Mouse (Mus musculus) bone marrow macrophage, adult 2 months (primary cell): Measurements from ENCODE around the gene Mpdu1. TPM values are rescaled to one million over a fixed set of nuclear protein-coding genes. Genes with fewer than 3 reads are reported as not detected.

ENCODE experiments used
- H3K27ac ChIP-seq: 2 replicates; pipeline ENCODE4 v1.5.1; 2012; ENCODE audit warnings: low read depth, low read length; ENCODE audit not compliant: insufficient read depth
- H3K4me1 ChIP-seq: 2 replicates; pipeline ENCODE4 v1.6.1; 2012; ENCODE audit warnings: low read length; ENCODE audit not compliant: control insufficient read depth, insufficient read depth
- H3K4me3 ChIP-seq: 2 replicates; pipeline ENCODE4 v1.5.1; 2012; ENCODE audit warnings: mild to moderate bottlenecking, low read length, moderate library complexity; ENCODE audit not compliant: insufficient read depth
- CTCF ChIP-seq: IDR thresholded peaks from 2 replicates; pipeline ENCODE4 v1.5.1; 2012; ENCODE audit warnings: low read depth, mild to moderate bottlenecking, low read length, moderate library complexity
- POLR2A ChIP-seq: IDR thresholded peaks from 2 replicates; pipeline ENCODE4 v1.6.1; 2012; ENCODE audit warnings: mild to moderate bottlenecking, low read depth, low read length, borderline replicate concordance
- polyA plus RNA-seq: library from polyadenylated mRNA; stranded (reverse); fragments of >200 nt; gene quantifications from 2 replicates; pipeline ENCODE4 v1.2.4, GENCODE M21; 2012; ENCODE audit not compliant: missing spikeins, insufficient read depth, insufficient read length

The Mpdu1 gene
- polyA plus RNA-seq, 1 experiment = 68.9 TPM

DNA sequence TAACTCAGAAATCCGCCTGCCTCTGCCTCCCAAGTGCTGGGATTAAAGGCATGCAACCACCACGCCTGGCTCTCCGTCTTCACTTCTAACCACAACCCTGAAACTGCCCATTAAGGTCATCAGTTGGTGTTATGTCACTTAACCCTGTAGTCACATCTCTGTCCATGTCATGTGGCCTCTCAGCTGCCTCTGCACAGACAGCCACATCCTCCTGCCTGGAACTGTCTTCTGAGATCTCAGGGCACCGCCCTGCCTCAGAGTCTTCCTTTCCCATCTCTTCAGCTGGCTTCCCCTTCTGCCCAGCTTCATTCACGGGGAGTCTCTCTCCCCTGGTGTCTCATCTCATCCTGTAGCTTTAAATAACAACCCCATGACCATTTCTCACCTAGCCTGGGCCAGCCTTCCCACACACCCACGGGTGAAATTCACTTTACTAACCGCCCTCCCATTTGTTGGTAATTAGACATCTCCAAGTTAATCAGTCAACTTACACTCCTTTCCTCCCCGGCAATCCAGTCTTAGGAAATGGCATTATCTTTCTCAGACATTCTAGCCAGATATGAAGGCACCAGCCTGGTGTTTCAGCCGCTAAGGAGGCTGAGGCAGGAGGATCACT is 29.9 kb upstream of the Mpdu1 start:
- no peak for TF ChIP-seq CTCF
- TF ChIP-seq POLR2A = no peak
- Histone ChIP-seq H3K4me1 (peaks cover 54% of the 10 kb centered on the region), H3K27ac (peak overlapping the region; percentile 74), H3K4me3 (no peak overlapping the region)

DNA sequence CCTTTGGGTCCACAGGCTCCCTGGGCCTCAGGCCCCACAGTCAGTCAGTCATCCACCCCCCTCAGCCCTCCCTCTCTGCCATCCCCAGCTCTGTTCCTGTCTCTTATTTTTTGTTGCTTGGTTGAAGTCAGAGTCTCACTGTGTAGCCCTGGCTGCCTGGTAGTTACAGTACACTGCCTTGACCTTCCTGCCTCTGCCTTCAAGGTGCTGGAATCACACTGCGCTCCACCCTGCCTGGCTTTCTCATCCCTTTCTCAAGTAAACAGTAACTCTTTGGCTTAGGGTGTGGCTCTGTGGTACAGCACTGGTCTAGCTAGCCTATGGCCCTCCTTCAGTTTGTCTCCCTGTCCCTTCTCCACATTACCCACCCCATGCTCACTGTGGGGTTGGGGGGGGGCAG is 27.4 kb upstream of the Mpdu1 start:
- peaks cover 67% of the 10 kb centered on the region for H3K4me1 ChIP-seq
- H3K4me3 ChIP-seq = no peak overlapping the region
- TF ChIP-seq CTCF = no peak
- TF ChIP-seq POLR2A = 0 out of 2 replicates have a peak, but pooled peaks have one; percentile 5
- peak overlapping the region; percentile 84 for H3K27ac ChIP-seq

DNA sequence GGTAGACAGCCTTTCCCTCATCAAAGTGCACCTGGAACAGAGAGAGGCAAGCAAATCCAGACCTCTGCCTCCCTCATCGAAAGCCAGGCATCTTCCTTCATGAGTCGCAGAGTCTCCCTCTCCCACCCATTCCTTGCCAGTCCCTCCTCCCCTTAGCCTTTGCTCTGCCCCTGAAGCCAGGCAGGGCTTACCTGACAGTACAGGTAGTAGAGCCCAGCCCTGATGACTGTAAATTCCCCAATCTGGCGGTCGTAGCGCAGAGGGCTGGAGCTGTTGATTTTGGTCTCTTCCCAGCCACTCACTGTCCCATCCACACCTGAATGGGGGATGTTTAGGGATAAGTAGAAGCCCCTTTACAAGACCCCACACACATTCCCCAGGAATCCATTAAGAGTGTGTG is 24.6 kb upstream of the Mpdu1 start:
- no peak overlapping the region for H3K27ac ChIP-seq
- TF ChIP-seq CTCF (no peak), POLR2A (no peak)
- H3K4me3 ChIP-seq = no peak overlapping the region
- H3K4me1 ChIP-seq = peaks cover 67% of the 10 kb centered on the region

DNA sequence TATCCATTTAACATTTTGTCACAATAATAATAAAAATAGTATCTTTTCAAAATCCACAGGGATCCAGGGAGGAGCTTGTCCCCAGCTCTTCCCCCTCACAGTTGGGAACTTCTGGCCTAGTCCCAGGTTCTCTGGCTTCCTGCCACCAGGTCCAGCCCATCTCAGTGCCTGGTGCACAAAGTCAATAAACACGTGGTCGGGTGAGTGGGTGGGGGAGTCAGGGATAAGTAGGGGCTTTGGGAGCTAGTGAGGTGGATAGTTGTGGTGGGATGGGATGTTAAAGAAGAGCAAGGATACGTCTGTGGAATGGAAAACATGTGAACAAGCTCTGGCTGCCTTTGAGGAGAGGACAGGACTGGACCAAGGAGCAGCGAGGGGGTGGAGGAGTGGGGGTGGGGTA is 23.9 kb upstream of the Mpdu1 start:
- H3K4me1 ChIP-seq = peaks cover 61% of the 10 kb centered on the region
- TF ChIP-seq POLR2A = no peak
- no peak for TF ChIP-seq CTCF
- H3K4me3 ChIP-seq = no peak overlapping the region
- H3K27ac ChIP-seq = peak overlapping the region; percentile 94

DNA sequence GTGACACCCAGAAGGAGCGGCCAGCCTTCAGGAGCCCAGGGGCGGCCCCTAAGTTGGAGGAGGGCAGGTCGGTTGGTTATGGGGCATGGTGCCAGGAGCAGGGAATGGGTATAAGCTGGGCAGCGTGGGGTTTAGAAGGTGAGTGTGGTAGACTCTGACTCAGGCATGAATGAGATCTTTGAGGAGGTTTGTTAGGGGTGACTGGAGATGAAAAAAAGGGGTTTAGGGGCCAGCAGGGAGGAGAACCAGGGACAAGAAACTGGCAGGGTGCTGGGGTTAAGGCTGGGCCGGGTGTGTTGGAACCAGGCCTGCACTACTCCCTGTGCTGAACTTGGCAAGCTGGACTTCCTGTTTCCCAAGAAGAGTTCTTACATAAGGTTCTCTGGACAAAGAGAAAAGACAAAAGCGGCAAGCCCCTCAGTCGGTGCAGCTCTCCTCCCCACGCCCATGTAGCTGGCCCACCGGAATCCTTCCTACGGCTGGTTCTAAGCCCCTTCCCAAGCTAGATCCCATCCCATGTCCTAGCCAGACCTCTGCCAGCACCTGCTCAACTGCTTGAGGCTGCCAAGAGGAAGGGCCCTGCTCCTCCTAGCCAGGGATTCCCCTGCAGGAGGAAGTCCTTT is 23.2 kb upstream of the Mpdu1 start, which contains the start of gene Tnfsf13:
Gene Tnfsf13 (minus strand): TSS at position 259 of the 623 bp plus-strand sequence.
- TF ChIP-seq CTCF = no peak
- no peak for TF ChIP-seq POLR2A
- Histone ChIP-seq H3K4me1 (peaks cover 55% of the 10 kb centered on the region), H3K4me3 (peak within 1 kb of the TSS; percentile 31), H3K27ac (peak within 1 kb of the TSS; percentile 94)

DNA sequence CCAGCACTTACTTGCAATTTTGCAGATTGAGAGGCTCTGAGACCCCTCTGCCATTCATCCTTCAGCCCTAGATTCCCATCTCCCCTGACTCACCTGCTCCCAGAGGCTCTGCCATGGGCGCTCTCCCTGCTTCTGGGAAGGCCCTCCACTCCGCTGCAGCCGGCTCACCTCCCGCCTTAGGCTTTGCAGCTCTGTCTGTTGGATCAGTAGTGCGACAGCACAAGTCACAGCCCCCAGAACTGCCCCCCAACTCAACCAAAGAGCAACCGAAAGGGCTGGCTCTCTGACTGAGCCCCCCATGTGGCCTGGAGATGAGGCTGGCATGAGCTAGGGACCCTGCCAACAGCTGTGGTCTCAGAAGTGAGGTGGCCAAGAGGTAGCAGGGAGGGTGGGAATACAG is 22.5 kb upstream of the Mpdu1 start:
- Histone ChIP-seq H3K4me3 (peak overlapping the region; percentile 30), H3K27ac (peak overlapping the region; percentile 94)
- TF ChIP-seq CTCF (no peak), POLR2A (no peak)

DNA sequence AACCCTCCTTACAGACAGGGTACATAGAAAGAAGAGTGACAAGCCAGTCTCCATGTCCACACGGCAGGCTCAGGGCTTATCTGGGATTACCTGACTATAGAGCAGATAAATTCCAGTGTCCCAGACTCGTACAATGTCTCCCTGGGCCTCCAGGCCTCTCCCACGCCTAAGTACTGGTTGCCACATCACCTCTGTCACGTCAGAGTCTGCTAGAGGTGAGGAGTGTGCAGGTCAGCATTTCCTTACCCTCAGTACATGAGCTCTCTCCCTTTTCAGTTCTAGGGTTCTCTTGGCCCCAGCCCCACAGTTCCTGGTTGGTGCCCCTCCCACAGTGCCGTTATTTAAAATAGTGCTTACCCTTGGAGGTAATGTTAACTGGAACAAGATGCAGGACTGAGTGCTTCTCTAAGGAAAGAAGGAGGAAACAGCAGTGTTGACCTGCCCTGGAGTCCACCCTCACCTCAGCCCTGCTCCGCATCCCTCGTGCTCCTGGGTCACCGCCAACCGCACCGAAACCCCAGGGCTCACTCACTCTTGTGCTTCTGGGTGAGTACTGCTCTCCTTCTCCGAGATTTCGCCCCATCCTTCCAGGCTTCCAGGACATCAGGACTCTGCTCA is 21.8 kb upstream of the Mpdu1 start:
- Histone ChIP-seq H3K4me3 (no peak overlapping the region), H3K4me1 (peaks cover 52% of the 10 kb centered on the region), H3K27ac (no peak overlapping the region)
- no peak for TF ChIP-seq CTCF

More for the DNA sequence above, 22.5 kb upstream of the Mpdu1 start:
- peaks cover 55% of the 10 kb centered on the region for H3K4me1 ChIP-seq

DNA sequence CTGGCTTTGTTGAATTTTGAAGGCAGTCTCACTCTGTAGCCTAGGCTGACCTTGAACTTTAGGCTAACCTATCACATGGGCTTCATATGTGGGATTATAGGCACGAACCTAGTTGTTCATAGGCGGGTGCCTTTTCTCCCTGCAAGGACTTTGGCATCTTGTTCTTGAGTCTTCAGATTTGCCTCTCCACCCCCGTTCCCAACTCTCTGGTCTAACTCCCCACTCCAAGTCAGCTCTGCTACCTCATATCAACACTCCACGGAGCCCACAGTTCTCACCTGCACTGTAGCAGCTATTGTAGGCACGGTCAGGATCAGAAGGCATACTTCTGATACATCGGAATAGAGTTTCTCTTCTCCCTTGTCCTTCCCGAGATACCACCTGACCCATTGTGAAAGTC is 21.1 kb upstream of the Mpdu1 start:
- H3K4me3 ChIP-seq = no peak overlapping the region
- H3K27ac ChIP-seq = no peak overlapping the region
- TF ChIP-seq POLR2A = no peak
- H3K4me1 ChIP-seq = peaks cover 52% of the 10 kb centered on the region

DNA sequence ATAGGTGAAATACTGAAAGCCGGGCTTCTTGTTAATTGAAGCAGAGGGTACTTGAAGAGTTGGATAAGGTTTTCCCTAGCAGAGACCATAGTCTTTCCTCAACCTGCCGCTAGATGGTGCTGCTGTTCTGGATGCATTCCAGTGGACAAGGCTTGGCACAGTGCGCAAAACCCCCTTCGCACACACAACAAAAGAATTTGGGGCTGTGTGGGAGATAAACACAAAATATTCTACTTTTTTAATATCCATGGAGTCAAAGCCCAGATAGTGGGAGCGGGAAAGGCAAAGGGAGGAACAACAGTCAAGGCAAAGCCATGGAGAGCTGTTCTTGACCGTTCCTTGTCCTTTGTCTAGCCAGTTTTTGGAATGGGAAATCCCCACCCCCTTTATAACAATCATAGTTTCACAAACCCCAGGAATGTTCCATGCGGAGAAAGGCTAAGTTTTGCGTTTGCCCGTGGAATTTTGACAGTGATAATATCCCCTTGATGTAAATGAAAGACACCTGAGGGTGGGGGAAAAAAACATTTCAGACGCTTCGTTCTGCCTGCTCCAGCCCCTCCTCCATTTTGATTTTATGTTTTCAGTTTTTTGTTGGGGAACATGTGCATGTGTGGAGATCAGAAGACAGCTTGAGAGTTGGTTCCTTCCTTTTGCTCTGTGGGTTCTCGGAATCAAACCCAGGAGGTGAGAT is 20.5 kb upstream of the Mpdu1 start:
- Histone ChIP-seq H3K4me1 (peaks cover 54% of the 10 kb centered on the region), H3K27ac (no peak overlapping the region), H3K4me3 (no peak overlapping the region)
- TF ChIP-seq POLR2A (no peak), CTCF (peak; percentile 72)

DNA sequence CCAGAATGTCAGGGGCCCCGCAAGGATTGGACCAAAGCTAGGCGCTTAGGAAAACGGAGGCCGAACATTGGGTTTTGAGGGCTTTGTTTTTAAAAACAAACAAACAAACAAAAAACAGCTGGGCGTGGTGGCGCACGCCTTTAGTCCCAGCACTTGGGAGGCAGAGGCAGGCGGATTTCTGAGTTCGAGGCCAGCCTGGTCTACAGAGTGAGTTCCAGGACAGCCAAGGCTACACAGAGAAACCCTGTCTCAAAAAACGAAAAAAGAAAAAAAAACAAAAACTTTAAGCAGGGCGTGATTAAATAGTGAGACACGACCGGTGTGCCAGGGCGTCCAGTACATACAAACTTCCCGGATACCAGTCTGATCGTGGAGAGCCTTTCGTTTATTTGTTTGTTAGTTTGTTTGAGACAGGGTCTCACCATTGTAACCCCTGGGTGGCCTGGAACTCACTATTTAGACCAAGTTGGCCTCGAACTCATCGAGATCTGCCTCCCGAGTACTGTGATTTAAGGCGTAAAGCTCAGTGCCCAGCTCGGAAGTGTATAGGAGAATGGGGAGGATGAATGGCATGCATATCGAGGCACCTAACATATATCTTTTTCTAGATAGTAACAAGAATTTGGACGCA is 19.9 kb upstream of the Mpdu1 start:
- TF ChIP-seq POLR2A = no peak
- TF ChIP-seq CTCF = no peak
- Histone ChIP-seq H3K4me1 (peaks cover 57% of the 10 kb centered on the region), H3K4me3 (peak overlapping the region; percentile 79), H3K27ac (peak overlapping the region; percentile 62)
